Mouse (Mus musculus) lung, postnatal 0 days (tissue): ENCODE measurements around the gene Nr5a2.

Experiments
- CTCF ChIP-seq: IDR thresholded peaks from 2 replicates; pipeline ENCODE4 v1.5.1; 2016; ENCODE audit warnings: antibody characterized with exemption, mild to moderate bottlenecking
- EP300 ChIP-seq: IDR thresholded peaks from 2 replicates; pipeline ENCODE4 v1.6.1; 2016; ENCODE audit warnings: antibody characterized with exemption, mild to moderate bottlenecking, control low read depth

- TF ChIP-seq CTCF (no peak), EP300 (no peak)
Measured at GRCm38 (mm10) chr1:136940603-136941002, 19.6 kb downstream of the Nr5a2 start.
